Mouse (Mus musculus) liver, embryonic 15.5 days (tissue): ENCODE measurements around the gene Klk1b1. TPM values are rescaled to one million over a fixed set of nuclear protein-coding genes. Genes with fewer than 3 reads are reported as not detected.

Experiments used
- ATAC-seq: fragments of 200-750 bp; cut with Nextera tagmentation; 2 replicates; pipeline ENCODE4 v1.8.0; 2017; ENCODE audit warnings: moderate number of reproducible peaks, mild to moderate bottlenecking, moderate library complexity; ENCODE audit not compliant: insufficient read depth
- H3K27ac ChIP-seq: fragments of 300-500 bp; sonication (generic); replicated peaks from 2 replicates; pipeline ENCODE4 v1.5.1; 2015; ENCODE audit warnings: mild to moderate bottlenecking, inconsistent platforms
- H3K27me3 ChIP-seq: fragments of 300-500 bp; sonication (generic); 2 replicates; pipeline ENCODE4 v1.6.1; 2015; ENCODE audit warnings: mild to moderate bottlenecking, inconsistent platforms
- H3K36me3 ChIP-seq: fragments of 300-500 bp; sonication (generic); replicated peaks from 2 replicates; pipeline ENCODE4 v1.6.1; 2015; ENCODE audit warnings: moderate library complexity, mild to moderate bottlenecking, inconsistent platforms
- H3K4me1 ChIP-seq: fragments of 300-500 bp; sonication (generic); replicated peaks from 2 replicates; pipeline ENCODE4 v1.6.1; 2015; ENCODE audit warnings: inconsistent platforms
- H3K4me2 ChIP-seq: fragments of 300-500 bp; sonication (generic); 2 replicates; pipeline ENCODE4 v1.6.1; 2015; ENCODE audit warnings: moderate library complexity, mild to moderate bottlenecking, inconsistent platforms
- H3K4me3 ChIP-seq: fragments of 300-500 bp; sonication (generic); replicated peaks from 2 replicates; pipeline ENCODE4 v1.5.1; 2015; ENCODE audit warnings: mild to moderate bottlenecking, inconsistent platforms
- H3K9ac ChIP-seq: fragments of 300-500 bp; sonication (generic); 2 replicates; pipeline ENCODE4 v1.6.1; 2015; ENCODE audit warnings: moderate library complexity, mild to moderate bottlenecking, inconsistent platforms
- H3K9me3 ChIP-seq: fragments of 300-500 bp; sonication (generic); replicated peaks from 2 replicates; pipeline ENCODE4 v1.6.1; 2016; ENCODE audit warnings: inconsistent platforms
- WGBS: fragments of 180-500 bp; shearing (Covaris S2); methylation state at CpG from one replicate; pipeline ENCODE4 v1.1.7; 2015; ENCODE audit warnings: mixed read lengths; ENCODE audit not compliant: insufficient replicate concordance; 5-methylcytosine and 5-hydroxymethylcytosine counted together
- polyA plus RNA-seq: library from polyadenylated mRNA; unstranded; fragments of >200 nt; fragmentation: Nextera tagmentation; extraction: Ambion mirVana; gene quantifications from 2 replicates; pipeline ENCODE4 v1.2.1, GENCODE M21; 2015

Klk1b1 gene
- polyA plus RNA-seq: not detected in 2 replicates

DNA sequence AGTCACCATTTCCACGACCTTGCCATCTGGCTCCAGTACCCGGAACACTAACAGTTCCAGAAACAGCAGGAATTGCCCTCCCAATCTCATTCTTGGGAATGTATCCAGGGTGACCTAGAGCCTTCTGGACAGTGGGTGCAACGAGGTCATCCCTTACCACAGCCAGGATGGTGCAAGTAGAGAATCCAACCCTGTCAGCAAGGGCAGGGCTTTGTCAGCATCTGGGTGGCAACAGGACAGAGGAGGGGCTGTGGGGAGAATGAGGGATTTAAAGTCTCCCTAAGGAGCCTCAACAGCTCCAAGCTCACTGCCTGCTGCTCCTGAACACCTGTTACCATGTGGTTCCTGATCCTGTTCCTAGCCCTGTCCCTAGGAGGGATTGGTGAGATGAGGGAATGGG, at the start of gene Klk1b1:
Gene Klk1b1 (plus strand): TSS at position 301 of the 400 bp plus-strand sequence.
- H3K4me3 ChIP-seq: no peak within 1 kb of the TSS
- no peaks in the 10 kb centered on the region for H3K36me3 ChIP-seq
- no peaks in the 10 kb centered on the region for H3K27me3 ChIP-seq
- H3K27ac ChIP-seq: no peak within 1 kb of the TSS
- no peak within 1 kb of the TSS for H3K4me2 ChIP-seq
- no peaks in the 10 kb centered on the region for H3K4me1 ChIP-seq
- no peaks in the 10 kb centered on the region for H3K9me3 ChIP-seq
- no peak for ATAC-seq
- 38% methylated on average over 3 of the region's 3 CpGs for WGBS
- H3K9ac ChIP-seq: no peak within 1 kb of the TSS

GRCm38 (mm10) chr7:43918426-43918825, 48.1 kb upstream of the Klk1b1 start:
- 67% methylated on average over 13 of the region's 13 CpGs for WGBS
- H3K36me3 ChIP-seq: no peaks in the 10 kb centered on the region
- no peaks in the 10 kb centered on the region for H3K4me1 ChIP-seq
- no peaks in the 10 kb centered on the region for H3K9me3 ChIP-seq
- H3K27ac ChIP-seq: no peak overlapping the region
- H3K27me3 ChIP-seq: no peaks in the 10 kb centered on the region
- no peak overlapping the region for H3K4me3 ChIP-seq
- no peak overlapping the region for H3K9ac ChIP-seq
- H3K4me2 ChIP-seq: no peak overlapping the region
- ATAC-seq: no peak

DNA sequence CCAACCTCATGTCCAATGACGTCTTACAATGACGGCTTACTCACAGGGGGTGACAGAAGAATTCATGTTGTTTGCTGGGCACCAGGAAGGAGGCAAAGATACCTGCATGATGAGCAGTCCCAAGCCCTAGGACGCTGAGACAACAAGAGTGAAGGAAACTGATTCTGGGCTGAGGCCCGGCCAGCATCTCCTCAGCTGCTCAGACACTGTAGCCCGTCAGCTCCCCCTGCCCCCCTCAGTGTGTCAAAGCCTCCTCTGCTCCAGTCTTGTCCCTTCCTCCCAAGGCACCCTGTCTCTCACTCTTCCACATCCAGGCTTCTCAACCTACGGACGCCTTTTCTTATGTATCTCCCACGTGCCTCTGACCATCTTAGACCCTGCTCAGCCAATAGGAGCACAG, 47.7 kb upstream of the Klk1b1 start:
- Histone ChIP-seq H3K4me3 (no peak overlapping the region), H3K27me3 (no peaks in the 10 kb centered on the region), H3K27ac (no peak overlapping the region), H3K9ac (no peak overlapping the region), H3K4me2 (no peak overlapping the region), H3K36me3 (no peaks in the 10 kb centered on the region), H3K4me1 (no peaks in the 10 kb centered on the region), H3K9me3 (no peaks in the 10 kb centered on the region)
- no peak for ATAC-seq
- 57% methylated on average over 8 of the region's 8 CpGs for WGBS

DNA sequence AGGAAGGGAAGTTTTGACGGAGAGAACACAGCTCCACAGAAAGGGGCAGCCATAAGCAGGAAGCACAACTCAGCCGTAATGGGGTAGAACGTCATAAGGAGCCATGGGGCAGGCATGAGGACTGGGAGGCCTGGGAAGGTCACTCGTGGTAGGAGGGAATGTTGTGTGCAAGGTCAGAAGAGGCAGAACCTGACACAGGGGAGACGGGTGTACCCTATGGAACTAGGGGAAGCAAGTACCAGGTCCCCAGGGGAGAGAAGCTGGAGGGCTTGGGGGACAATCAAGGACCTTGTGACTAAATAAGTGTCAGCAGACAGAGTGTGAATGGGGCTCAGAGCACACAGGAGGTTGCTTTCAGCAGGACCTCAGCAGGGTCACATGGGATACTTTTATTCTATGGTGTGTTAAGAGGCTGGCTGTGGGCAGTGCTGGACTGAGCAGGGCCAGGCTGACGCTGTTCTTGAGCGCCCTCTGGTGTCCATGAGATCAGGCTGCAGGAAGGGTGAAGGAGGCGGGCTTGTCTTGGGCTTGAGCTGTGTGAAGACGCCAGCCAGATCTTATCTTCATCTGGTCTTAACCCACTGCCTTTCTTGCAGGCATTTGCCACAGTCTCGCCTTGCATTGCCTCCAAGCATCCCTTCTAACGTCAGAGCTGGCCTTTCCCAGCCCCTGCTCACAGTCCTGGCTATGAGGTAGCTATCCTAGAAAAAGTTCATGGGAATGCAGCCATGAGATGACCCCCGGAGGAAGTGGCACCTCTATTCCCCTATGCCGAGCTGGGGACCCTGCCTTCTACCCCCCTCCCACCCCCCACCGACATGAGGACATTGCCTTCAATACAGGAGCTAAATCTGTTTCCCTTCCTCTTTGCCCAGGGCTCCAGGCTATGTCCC, 46.7 kb upstream of the Klk1b1 start:
- Histone ChIP-seq H3K4me3 (no peak overlapping the region), H3K9me3 (no peaks in the 10 kb centered on the region), H3K4me1 (no peaks in the 10 kb centered on the region), H3K4me2 (no peak overlapping the region), H3K9ac (no peak overlapping the region), H3K27me3 (no peaks in the 10 kb centered on the region), H3K36me3 (no peaks in the 10 kb centered on the region), H3K27ac (no peak overlapping the region)
- peak; percentile 51; the same call in 1 of the 2 replicates for ATAC-seq
- WGBS: 20% methylated on average over 14 of the region's 14 CpGs

DNA sequence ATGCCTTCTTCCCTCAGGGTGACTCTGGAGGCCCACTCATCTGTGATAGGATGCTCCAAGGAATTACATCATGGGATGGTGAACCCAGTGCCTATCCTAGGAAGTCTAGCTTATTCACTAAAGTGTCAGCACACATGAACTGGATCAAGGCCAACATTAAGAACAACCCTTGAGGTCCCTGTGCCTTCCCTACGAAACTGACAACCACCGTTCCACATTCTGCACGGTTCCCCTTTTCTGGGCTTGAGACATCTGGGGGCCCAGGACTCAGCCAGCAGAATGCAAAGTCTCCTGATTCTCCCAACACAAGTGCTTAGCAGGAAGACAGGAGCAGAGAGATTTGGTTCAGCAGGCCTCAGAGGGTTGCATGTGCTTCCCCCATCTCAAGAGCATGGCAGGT, 46.0 kb upstream of the Klk1b1 start:
- ATAC-seq: no peak
- Histone ChIP-seq H3K9me3 (no peaks in the 10 kb centered on the region), H3K27me3 (no peaks in the 10 kb centered on the region), H3K9ac (no peak overlapping the region), H3K36me3 (no peaks in the 10 kb centered on the region), H3K4me1 (no peaks in the 10 kb centered on the region), H3K4me3 (no peak overlapping the region), H3K27ac (no peak overlapping the region), H3K4me2 (no peak overlapping the region)
- WGBS: 28% methylated on average over 3 of the region's 3 CpGs

DNA sequence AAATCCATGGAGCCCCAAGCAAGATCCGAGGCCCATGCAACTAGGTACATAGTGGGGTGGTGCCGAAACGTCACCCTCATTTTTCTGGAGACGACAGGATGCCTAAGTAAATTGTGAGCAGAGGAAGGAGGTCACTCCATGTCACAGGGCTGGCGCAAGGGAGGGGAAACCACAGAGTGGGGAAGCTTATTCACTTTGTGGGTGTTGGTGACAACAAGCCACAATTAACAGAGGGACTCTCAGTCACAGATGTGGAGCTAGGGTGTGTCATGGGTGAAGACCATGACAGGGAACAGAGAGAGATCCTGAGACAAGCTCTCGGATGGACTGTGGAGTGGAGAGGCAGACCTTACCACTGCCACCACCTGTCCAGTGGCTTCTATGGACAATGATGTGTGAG, 45.5 kb upstream of the Klk1b1 start:
- Histone ChIP-seq H3K4me1 (no peaks in the 10 kb centered on the region), H3K4me3 (no peak overlapping the region), H3K9ac (no peak overlapping the region), H3K9me3 (no peaks in the 10 kb centered on the region), H3K27ac (no peak overlapping the region), H3K4me2 (no peak overlapping the region), H3K36me3 (no peaks in the 10 kb centered on the region), H3K27me3 (no peaks in the 10 kb centered on the region)
- WGBS: 41% methylated on average over 6 of the region's 6 CpGs
- ATAC-seq: no peak

DNA sequence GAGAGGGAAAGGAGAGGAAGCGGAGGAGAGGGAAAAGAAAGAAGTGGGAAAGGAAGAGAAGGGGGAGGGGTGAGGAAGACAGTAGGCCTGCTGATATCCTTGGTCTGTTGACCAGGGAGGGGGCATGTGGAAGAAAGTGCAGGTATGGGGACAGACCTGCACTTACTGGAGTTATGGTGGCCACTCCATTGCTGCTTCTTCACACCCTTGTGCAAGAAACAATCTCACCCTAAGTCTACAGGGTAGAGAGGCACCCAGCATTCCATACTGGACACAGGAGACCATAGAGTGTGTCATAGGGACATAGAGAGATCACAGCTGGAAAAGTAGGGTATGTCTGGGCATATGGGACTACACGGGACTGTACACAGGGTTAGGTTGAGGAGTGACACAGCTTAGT, 44.6 kb upstream of the Klk1b1 start:
- Histone ChIP-seq H3K9me3 (no peaks in the 10 kb centered on the region), H3K36me3 (no peaks in the 10 kb centered on the region), H3K4me3 (no peak overlapping the region), H3K27ac (no peak overlapping the region), H3K27me3 (no peaks in the 10 kb centered on the region), H3K9ac (no peak overlapping the region), H3K4me1 (no peaks in the 10 kb centered on the region), H3K4me2 (no peak overlapping the region)
- ATAC-seq: no peak
- WGBS: 61% methylated on average over 2 of the region's 2 CpGs

GRCm38 (mm10) chr7:43925985-43926384, 40.6 kb upstream of the Klk1b1 start:
- 40% methylated on average over 5 of the region's 5 CpGs for WGBS
- Histone ChIP-seq H3K4me2 (no peak overlapping the region), H3K4me3 (no peak overlapping the region), H3K9me3 (no peaks in the 10 kb centered on the region), H3K9ac (no peak overlapping the region), H3K4me1 (no peaks in the 10 kb centered on the region), H3K27me3 (no peaks in the 10 kb centered on the region), H3K36me3 (no peaks in the 10 kb centered on the region), H3K27ac (no peak overlapping the region)
- no peak for ATAC-seq

GRCm38 (mm10) chr7:43928521-43928920, 38.0 kb upstream of the Klk1b1 start:
- H3K9me3 ChIP-seq: no peaks in the 10 kb centered on the region
- H3K27ac ChIP-seq: no peak overlapping the region
- H3K4me2 ChIP-seq: no peak overlapping the region
- H3K4me3 ChIP-seq: no peak overlapping the region
- WGBS: 37% methylated on average over 4 of the region's 4 CpGs
- no peaks in the 10 kb centered on the region for H3K27me3 ChIP-seq
- H3K4me1 ChIP-seq: no peaks in the 10 kb centered on the region
- no peaks in the 10 kb centered on the region for H3K36me3 ChIP-seq
- no peak for ATAC-seq
- no peak overlapping the region for H3K9ac ChIP-seq

DNA sequence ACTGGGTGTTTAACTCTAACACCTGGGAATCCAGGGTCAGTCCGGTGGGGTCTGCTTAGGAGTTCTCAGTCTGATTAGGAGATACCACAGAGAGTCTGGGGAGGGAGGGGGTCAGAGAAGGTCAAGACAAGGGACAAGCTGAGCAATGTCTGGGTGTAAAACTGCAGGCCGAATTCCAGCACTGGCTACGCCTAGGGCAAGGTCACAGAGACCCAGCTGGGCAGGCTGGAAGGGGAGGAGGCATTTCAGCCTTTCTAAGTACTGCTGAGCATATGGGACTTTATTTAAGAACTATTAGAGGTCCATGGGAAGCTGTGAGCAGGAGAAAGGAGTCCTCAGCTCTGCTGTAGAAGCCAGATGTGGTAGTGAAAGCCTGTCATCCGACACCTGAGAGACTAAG, 34.2 kb upstream of the Klk1b1 start:
- WGBS: 36% methylated on average over 4 of the region's 4 CpGs
- H3K4me1 ChIP-seq: no peaks in the 10 kb centered on the region

GRCm38 (mm10) chr7:43933440-43933839, 33.1 kb upstream of the Klk1b1 start, which contains the start of gene Klk15:
Gene Klk15, plus strand, starts transcription at chr7:43933740.
- no peaks in the 10 kb centered on the region for H3K36me3 ChIP-seq
- H3K27me3 ChIP-seq: no peaks in the 10 kb centered on the region
- H3K4me2 ChIP-seq: no peak within 1 kb of the TSS
- no peak within 1 kb of the TSS for H3K9ac ChIP-seq
- H3K4me1 ChIP-seq: no peaks in the 10 kb centered on the region
- H3K4me3 ChIP-seq: no peak within 1 kb of the TSS
- 48% methylated on average over 3 of the region's 3 CpGs for WGBS
- H3K9me3 ChIP-seq: no peaks in the 10 kb centered on the region
- no peak for ATAC-seq
- H3K27ac ChIP-seq: no peak within 1 kb of the TSS

More for the DNA sequence above, 34.2 kb upstream of the Klk1b1 start:
- H3K27me3 ChIP-seq: no peaks in the 10 kb centered on the region
- H3K27ac ChIP-seq: no peak overlapping the region
- ATAC-seq: no peak
- no peaks in the 10 kb centered on the region for H3K36me3 ChIP-seq
- no peaks in the 10 kb centered on the region for H3K9me3 ChIP-seq
- H3K4me2 ChIP-seq: no peak overlapping the region
- no peak overlapping the region for H3K9ac ChIP-seq
- H3K4me3 ChIP-seq: no peak overlapping the region

DNA sequence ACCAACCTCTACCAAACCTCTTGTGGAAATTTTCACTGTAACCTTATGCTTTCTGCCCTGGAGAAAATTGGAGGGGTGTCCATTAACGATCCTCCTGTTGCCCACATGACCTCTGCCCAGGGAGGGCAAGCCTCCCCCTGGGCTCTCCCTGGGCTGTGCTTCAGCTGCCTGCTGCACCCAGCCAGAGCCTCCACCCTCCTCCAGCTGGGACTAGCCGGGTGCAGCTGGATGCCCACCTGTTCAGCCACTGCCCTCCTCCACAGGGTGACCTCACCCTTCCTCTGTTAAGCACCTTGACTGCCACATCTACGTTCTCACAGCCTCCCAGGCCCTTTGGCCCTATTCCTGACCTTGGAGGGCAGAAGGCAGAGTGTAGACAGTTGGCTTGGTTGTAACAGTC, 31.8 kb upstream of the Klk1b1 start:
- no peak overlapping the region for H3K9ac ChIP-seq
- no peak overlapping the region for H3K4me2 ChIP-seq
- no peaks in the 10 kb centered on the region for H3K9me3 ChIP-seq
- H3K4me3 ChIP-seq: no peak overlapping the region
- 39% methylated on average over 3 of the region's 3 CpGs for WGBS
- H3K27me3 ChIP-seq: no peaks in the 10 kb centered on the region
- no peak for ATAC-seq
- H3K27ac ChIP-seq: no peak overlapping the region
- H3K4me1 ChIP-seq: no peaks in the 10 kb centered on the region
- H3K36me3 ChIP-seq: no peaks in the 10 kb centered on the region
